Mouse (Mus musculus): ENCODE data around the gene Pfdn2.

The Pfdn2 gene

DNA sequence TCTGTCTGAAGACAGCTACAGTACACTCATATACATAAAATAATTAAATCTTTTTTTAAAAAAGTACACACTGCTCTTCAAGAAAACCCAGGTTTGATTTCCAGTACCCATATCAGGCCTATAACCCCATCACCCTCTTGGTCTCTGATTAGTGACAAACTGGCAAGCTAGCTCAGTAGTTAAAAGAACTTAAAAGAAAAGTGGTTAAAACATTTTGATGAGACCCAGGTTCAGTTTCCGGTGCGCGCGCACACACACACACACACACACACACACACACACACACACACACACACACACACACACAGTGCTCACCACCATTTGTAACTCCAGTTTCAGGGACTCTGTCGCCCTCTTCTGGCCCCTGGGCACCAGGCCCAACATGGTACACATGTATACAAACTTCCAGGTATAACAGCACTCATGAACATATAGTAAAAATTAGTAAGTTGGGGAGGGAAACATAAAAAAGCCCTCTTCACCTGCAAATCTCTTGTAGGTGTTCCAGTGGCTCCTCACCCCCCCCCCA lies 10.4 kb downstream of the Pfdn2 start:
- DNase-seq (ENCODE audit: low read depth, low spot score) = no peak

DNA sequence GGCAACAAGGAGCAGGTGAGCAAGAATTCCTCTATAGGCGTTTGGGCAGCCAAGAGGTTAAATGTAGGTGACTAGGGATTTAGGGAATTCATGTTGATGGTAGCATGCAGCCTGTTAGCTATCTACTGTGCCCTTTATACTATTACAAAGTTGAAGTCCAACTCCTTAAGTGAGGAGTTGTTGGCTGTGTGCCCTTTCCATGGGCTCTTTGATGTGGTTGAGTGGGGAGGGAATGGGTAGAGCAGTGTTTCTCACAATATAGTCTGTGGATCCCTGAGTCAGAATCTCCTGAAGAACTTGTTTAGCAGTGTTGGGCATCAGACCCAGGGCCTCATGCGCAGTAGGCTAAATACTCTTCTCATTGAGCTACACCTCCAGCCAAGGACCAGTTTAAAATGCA lies 11.3 kb downstream of the Pfdn2 start:
- DNase-seq (ENCODE audit: low read depth, low spot score) = no peak

DNA sequence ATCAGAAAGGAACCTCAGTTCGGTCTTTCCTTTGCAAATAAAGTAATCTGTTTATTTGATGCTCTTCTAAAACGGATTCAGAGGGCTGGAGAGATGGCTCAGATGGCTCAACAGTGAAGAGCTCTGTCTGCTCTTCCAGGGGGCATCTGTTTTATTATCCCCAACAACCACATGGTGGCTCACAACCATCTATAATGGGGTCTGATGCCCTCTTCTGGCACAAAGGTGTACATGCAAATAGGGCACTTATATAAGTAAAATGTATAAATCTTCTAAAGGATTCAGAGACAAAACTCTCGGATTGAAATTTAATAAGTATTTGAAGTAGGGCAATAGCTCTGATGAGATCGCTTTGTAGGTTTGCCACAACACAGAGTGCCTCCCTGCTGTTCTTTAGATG lies 13.0 kb downstream of the Pfdn2 start:
- DNase-seq (ENCODE audit: low read depth, low spot score) = no peak

DNA sequence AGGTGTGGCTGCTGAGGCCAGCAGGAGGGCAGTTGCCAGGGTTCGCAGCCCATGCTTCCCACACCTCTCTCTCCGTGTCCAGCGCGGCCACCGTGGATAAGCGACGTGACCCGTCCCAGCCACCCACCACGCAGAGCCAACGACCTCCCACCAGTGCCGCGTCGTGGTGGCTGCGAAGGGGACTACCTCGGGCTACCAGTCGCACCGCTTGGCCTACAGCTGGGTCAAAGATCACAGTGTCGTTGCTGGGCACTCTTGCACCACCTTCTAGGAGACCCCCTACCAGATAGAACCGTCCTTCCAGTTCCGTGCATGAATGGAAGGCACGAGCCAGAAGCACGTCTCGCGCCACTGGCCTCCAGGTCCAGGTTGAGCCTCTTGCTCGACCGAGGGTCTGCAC lies 14.8 kb downstream of the Pfdn2 start:
- DNase-seq (ENCODE audit: low read depth, low spot score) = no peak

DNA sequence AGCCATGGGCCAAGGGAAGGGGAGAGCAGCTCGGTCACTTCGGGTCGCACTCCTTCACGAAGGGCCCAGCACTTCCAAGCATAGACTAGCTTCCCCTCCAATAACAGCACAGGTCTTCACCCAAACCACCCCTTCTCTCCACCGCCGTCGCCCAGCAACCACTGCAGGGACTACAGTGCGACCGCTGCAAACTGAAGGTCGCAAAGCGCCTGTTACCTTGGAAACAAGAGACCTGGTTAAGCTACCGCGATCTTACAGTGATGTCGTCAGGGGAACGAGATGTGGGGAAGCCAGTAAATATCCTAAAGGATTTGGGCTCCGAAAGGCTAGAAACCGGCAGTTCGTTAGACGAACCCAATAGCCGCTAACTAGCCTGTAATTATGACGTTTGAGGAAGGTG lies 15.2 kb downstream of the Pfdn2 start, which contains the start of gene Klhdc9:
Klhdc9 (minus strand) TSS at position 143 of the 400 bp plus-strand sequence.
- DNase-seq (ENCODE audit: low read depth, low spot score) = peak; percentile 83

DNA sequence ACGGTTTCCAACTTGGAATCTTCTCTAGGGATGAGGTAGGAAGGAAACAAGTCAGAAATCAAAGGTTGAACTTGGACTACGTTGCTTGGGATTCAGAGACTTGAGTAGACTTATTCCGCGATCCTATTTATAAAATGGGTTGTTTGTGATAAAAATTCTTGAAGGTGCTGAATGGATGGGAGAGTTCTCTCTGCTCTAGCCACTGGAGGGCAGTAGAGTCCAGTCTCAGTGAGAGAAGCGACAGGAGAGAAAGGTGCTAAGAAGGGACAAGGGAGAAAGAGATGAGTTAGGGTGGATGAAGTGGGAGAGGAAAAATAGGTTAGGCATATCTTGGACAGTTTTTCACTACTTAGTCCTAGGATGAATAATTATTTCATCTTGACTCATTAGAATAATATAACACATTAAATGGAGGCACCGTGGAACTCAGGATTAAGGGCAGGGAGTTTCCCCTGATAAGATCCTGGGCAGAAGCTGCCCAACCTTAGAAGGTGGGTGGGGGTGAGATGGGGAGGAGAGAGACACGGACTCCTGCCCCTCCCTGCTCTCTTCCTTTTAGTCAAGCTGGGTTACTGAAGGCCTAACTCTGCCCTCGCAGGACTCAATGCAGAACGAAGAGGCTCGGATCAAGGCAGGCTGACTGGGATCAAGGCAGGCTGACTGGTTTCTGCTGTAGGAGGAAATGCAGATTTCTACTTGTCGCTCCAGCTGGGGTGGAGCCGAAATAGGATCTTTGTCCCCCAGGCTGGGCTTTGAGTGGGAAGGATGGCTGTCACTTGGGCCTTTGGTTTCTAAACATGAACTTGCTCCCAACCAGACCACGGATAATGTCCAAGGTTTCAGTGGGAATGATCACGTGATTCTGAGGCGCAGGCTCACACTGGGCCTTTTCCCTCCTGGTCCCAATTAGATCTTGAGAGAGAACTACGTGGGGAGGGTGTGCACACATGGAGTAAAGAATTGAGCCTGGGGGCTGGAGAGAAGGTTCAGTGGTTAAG lies 15.9 kb downstream of the Pfdn2 start:
- peak; percentile 77 for DNase-seq (ENCODE audit: low read depth, low spot score)

DNA sequence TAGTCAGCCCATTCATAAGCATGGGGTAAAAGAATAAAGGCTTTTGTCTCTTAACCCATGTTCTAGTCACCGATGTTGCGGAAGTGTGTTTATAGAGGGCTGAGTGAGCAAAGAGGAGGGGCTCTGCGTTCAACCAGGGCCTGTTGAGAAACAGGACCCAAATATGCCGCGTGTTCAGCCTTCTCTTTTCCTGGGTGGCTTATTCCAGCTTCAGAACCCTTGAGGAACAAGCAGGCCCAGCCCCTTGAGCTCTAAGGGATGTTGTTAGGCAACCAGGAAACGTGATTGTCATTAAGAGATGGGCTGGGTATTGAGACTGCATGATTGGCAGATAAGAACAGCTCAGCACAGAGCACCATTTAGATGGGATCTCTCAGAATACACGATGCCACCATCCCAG lies 20.5 kb downstream of the Pfdn2 start:
- DNase-seq (ENCODE audit: low read depth, low spot score) = no peak

DNA sequence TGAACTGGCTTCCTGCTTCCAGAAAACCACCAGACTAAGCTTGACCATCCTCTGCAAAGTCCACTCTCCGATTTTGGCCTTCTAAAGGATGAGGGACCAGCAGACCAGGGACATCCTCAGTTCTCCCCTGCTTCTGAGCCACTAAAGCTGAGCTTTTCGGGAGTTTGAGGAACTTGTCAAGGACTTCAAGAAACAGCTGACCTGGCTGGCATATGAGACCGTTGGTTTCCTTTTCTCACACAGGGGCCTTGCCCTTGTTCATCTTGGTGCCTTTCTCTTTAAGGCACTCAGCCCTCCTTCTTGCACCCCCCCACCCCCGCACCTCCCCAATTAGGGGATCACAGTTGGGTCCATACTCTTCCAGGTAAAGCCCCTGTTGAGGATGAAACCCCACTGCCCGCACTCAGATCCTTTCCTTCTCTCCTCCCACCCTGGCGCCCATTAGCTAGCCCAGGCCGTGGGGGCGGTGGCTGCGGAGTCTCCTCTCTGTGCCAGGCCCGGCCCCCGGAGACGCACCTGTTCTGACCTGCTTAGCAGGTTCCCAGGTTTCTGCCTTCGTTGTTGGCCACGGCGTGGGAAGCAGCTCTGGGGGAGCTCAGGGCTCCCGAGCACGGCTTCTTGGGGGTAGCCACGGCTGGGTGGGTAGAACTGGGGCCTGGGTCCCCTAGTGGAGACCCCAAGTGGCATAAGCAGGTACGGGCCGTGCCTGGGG lies 24.5 kb downstream of the Pfdn2 start, which contains the start of gene Nectin4:
Nectin4 (plus strand) TSS at position 255 of the 712 bp plus-strand sequence.
- DNase-seq (ENCODE audit: low read depth, low spot score) = no peak

DNA sequence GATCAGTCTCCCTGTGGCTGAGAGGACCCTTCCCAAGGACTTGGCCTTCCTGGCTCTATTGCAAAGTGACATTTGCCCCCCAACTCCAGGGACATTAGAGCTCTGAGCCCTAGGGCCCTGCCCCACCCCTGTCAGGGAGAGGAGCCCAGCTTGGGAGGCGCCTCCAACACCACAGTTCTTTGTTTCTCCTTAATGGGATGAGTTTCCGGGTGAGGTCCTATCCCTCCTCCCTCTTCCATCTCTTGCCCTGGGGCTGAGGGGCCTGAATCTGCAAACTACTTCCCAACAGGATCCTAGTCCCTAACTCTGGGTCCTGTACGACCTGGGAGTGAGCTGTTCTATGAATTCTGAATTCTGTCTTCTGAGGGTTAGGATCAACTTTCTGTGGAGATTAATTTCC lies 27.4 kb downstream of the Pfdn2 start:
- no peak for DNase-seq (ENCODE audit: low read depth, low spot score)

DNA sequence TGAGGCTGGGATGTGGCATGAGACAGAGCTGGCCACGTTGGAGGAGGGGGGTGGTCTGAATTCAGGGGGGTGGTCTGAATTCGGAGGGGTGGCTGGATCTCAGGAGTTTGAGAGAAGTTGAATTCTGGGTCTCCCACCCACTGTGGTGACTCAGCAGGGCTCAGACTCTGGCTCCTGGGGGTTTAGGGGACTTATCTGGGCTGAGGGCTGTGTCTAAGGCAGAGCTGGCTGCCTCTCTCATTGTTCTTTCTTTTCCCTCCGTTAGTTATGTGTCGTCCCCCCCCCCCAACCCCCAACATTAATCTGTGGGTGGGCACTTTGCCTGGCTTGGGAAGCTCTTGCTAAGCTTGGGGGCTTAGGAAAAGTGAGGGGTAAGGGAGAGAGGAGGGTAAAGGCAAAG lies 28.5 kb downstream of the Pfdn2 start:
- DNase-seq (ENCODE audit: low read depth, low spot score) = no peak

DNA sequence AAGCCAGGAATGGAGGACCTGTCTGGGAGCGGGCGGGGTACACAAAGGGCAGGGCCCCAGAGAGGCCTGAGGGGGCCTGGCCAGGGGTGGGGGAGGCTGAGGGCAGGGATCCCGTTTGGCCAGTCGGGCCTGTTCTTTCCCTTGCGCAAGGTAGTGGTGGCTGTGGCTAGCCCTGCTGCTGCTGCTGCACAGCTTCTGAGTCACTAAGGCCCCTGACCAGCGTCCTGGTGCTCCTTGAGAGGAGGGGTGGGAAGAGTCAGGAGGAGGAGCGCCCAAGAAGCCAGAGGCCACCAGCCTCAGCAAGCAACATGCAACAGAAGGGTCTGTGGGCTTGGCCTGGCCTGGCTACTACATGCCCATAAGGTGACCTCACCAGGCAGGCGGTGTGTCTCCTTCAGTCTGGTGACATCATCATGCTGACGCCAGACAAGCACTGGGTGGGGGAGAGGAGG lies 30.2 kb downstream of the Pfdn2 start:
- no peak for DNase-seq (ENCODE audit: low read depth, low spot score)

DNA sequence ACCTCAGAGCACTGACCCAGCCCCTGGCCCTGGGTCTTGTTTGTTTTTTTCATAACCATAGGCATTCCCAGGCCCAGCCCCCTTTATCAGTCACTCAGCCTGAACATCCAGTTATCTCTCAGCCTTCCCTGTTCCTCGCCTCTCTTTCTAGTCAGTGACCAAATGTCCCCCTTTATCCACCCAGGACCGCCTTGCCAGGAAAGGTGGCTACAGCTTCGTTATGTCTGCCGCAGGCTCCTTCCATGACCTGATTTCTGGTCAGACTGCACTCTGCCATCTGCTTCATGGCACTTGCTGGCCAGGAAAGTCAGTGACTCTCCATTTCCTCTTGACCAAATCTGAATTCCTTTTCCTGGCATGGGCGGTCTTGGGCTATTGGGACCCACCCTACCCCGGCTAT lies 32.8 kb downstream of the Pfdn2 start:
- DNase-seq (ENCODE audit: low read depth, low spot score) = no peak

DNA sequence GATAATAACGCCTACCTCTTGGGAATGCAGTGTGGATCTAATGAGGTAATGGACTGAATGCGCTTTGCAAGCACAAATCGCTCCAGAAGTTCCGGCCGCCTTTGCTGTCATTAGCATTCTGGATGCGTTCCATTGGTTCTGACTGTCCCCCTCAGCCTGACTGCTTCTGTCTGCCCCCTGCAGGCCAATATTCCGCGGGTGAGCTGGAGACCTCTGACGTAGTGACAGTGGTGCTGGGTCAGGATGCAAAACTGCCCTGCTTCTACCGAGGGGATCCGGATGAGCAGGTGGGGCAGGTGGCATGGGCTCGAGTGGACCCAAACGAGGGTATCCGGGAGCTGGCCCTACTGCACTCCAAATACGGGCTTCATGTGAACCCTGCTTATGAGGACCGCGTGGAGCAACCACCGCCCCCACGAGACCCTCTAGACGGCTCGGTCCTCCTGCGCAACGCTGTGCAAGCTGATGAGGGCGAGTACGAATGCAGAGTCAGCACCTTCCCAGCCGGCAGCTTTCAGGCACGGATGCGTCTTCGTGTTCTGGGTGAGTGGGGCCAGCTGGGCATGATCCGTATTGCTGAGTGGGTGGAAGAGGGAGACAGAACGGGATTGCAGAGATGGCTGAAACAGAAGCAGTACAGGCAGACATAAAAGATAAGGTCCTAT lies 34.6 kb downstream of the Pfdn2 start:
- peak; percentile 45 for DNase-seq (ENCODE audit: low read depth, low spot score)

DNA sequence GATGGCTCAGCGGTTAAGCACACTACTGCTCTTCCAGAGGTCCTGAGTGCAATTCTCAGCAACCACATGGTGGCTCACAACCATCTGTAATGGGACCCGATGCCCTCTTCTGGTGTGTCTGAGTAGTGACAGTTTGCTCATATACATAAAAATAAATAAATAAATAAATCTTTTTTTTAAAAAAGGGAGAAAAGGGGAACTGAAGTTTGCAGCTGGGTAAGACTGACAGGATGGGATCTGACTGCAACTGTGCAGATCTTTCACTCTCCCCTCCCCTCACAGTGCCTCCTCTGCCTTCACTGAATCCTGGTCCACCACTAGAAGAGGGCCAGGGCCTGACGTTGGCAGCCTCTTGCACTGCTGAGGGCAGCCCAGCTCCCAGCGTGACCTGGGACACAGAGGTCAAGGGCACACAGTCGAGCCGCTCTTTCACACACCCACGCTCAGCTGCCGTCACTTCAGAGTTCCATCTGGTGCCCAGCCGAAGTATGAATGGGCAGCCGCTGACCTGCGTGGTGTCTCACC lies 36.7 kb downstream of the Pfdn2 start:
- no peak for DNase-seq (ENCODE audit: low read depth, low spot score)

DNA sequence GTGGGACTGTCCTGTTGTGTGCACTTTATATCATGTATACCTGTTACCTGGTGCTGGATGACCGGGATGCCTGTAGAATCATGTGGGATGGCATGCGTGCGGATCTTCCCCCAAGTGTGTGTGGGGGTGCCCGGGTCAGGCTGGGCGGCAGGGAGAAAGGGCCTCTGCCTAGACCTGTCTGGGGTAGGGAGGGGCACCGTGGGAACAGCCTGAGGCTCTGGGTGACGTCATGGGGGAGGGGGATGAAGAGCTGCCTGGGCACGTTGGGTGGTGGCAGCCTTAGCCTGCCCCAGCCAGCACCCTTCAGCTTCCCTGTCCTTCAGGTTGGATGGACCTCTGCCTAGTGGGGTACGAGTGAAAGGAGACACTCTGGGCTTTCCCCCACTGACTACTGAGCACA lies 38.9 kb downstream of the Pfdn2 start:
- no peak for DNase-seq (ENCODE audit: low read depth, low spot score)

DNA sequence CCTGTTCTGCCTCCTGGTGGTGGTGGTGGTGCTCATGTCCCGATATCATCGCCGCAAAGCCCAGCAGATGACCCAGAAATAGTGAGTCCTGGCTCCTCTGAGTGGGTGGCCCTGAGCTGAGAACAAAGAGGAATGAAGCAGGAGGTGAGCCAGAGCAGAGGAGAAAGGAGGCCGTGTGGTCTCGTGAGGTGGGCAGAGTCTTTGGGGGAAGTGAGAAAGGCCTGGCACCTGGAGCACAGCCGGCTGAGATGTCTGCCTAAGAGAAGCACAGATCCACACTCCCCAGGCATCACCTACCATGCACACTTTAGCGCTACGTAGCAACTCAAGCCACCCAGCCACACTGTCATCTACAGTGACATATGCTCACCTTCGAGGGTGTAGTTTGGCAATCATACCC lies 39.7 kb downstream of the Pfdn2 start:
- DNase-seq (ENCODE audit: low read depth, low spot score) = no peak

DNA sequence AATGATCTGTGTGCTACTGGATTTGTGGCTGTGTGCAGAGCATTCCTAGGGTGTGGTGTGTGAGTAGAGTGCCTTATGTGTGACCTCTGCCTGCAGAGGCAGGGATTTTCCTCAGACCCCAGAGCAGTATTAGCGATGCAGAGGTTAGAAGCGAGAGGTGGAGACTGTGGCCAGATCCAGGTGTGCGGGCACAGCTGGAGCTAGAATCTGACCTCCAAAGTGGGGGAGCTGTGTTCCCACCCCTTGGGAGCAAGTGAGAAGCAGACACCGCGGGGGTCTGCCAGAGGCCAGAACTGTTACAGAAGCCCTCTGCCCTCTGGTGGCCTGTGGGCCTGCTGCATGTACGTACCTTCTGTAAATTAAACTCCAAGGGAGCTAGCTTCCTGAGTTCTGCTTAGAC lies 41.6 kb downstream of the Pfdn2 start:
- DNase-seq (ENCODE audit: low read depth, low spot score) = no peak

DNA sequence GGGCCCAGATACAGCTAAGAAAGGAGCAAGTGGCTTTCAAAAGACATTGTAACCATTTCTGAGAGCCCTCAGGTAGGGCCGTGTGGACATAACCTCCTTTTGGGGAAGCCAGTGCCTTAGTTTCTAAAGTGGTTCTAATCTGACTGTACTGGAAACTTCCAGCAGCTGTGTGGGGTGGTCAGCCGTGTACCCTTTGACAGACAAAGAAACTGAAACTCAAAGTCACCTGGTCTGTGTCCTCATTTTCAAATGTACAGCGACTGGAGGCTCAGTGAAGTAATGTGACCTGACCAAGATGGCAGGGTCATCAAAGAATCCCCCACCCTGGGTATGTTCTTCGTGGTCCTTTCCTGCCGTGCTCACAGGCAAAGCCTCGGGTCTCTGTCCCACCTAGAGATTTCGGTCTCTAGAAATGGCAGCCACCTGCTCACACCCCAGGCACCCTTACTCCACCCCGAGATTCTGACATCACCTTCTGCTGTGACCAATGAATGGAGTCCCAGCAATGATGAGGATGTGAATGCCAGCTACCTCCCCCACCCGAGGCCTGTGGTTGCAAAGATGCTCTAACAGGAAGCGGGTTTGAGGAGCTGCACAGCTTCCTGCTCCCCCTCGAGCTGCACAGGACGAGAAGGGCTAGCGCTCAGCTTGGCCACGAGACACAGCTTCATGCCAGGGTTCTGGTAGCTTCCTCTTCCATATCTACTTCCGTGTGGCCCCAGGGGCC lies 43.1 kb downstream of the Pfdn2 start, which contains the start of gene Arhgap30:
Arhgap30 (plus strand) TSS at position 579 of the 727 bp plus-strand sequence.
- no peak for DNase-seq (ENCODE audit: low read depth, low spot score)

DNA sequence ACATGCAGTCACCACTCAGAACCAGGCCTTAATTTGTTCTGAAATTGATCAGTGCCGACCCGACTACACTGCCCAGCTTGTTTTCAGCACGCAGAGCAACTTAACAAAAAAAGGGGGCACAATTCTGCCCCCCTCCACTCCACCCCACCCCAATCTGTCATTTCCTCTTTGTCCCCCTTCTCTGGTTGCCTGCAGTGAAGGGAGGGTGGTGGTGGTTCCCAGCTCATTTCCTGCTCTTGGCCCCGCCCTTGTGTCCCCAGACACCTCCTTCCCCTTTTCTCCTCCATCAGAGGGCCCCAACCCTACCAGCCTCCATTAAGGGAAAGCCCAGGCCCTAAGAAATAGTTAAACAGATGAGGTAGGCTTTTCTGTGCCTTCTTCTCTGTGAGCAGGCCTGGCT lies 44.6 kb downstream of the Pfdn2 start:
- DNase-seq (ENCODE audit: low read depth, low spot score) = no peak

DNA sequence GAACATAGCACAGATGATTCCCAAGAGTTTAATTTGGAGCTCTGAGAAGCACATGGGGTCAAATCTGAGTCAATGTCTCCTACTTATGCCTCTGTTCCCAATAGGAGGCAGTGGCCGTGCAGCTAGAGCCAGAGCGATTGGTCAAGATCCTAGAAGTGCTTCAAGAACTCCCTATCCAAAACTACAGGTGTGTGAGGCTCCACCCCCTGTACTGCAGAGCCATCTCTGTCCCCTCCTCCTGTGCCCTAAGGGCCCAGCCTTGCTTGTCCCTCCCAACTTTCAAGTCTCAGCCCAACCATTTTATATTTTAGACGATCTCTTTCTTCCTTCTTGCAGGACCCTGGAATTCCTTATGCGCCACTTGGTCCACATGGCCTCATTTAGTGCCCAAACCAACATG lies 56.4 kb downstream of the Pfdn2 start:
- no peak for DNase-seq (ENCODE audit: low read depth, low spot score)

DNA sequence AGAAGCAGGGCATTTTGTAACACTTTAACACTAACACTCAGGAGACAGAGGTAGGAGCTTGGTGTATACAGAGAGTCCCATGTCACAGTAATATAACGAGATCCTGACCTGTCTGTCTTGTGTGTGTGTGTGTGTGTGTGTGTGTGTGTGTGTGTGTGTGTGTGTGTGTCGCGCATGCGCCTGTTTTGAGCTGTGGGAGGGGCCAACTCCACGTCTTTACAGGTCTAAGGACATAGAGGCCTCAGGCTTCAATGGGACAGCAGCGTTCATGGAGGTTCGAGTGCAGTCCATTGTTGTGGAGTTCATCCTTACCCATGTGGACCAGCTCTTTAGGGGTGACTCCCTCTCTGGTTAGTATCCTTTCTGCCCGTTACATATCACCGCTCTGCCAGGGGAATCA lies 57.5 kb downstream of the Pfdn2 start:
- DNase-seq (ENCODE audit: low read depth, low spot score) = no peak
